Mouse (Mus musculus): ENCODE results near the gene Gfral.

Gfral gene

DNA sequence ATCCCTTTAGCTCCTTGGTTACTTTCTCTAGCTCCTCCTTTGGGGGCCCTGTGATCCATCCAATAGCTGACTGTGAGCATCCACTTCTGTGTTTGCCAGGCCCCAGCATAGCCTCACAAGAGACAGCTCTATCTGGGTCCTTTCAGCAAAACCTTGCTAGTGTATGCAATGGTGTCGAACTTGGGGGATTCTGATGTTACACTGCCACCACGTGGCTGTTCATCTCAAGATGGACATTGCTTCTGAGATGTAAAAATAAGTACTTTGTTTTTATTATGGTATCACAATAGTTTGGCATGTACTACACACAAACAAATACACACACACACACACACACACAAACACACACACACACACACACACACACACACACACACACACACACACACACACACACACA lies 90.6 kb downstream of the Gfral start:
- peak; percentile 61 for DNase-seq (ENCODE audit: low spot score)
